Mouse (Mus musculus) liver, adult 2 months (tissue): ENCODE data around the gene Ankrd44. TPM values are rescaled to one million over a fixed set of nuclear protein-coding genes. Genes with fewer than 3 reads are reported as not detected.

Source experiments
- DNase-seq: peaks from one replicate; pipeline ENCODE4 v3.0.0-alpha.2; 2011; ENCODE audit warnings: low read depth, low spot score; ENCODE audit errors: extremely low read depth
- H3K27ac ChIP-seq: fragments of 200-500 bp; replicated peaks from 2 replicates; pipeline ENCODE4 v1.5.1; 2012; ENCODE audit warnings: low read depth, mild to moderate bottlenecking, control low read depth, inconsistent platforms, low read length; ENCODE audit not compliant: insufficient read depth
- H3K27me3 ChIP-seq: fragments of 200-500 bp; 2 replicates; pipeline ENCODE4 v1.6.1; 2012; ENCODE audit warnings: mild to moderate bottlenecking, moderate library complexity, low read length, inconsistent platforms; ENCODE audit not compliant: control insufficient read depth, insufficient read depth
- H3K36me3 ChIP-seq: fragments of 200-500 bp; 2 replicates; pipeline ENCODE4 v1.6.1; 2012; ENCODE audit warnings: low read length, inconsistent platforms; ENCODE audit not compliant: control insufficient read depth, insufficient read depth
- H3K4me1 ChIP-seq: fragments of 200-500 bp; 2 replicates; pipeline ENCODE4 v1.6.1; 2011; ENCODE audit warnings: low read length; ENCODE audit not compliant: control insufficient read depth, insufficient read depth
- H3K4me3 ChIP-seq: fragments of 200-500 bp; 2 replicates; pipeline ENCODE4 v1.5.1; 2011; ENCODE audit warnings: low read depth, mild to moderate bottlenecking, control low read depth, low read length, moderate library complexity; ENCODE audit not compliant: insufficient read depth
- H3K79me2 ChIP-seq: fragments of 200-500 bp; 2 replicates; pipeline ENCODE4 v1.6.1; 2012; ENCODE audit warnings: inconsistent platforms, mild to moderate bottlenecking, low read length, moderate library complexity; ENCODE audit not compliant: control insufficient read depth, insufficient read depth
- H3K9ac ChIP-seq: fragments of 200-500 bp; 2 replicates; pipeline ENCODE4 v1.6.1; 2012; ENCODE audit warnings: low read depth, mild to moderate bottlenecking, control low read depth, inconsistent platforms, low read length
- CTCF ChIP-seq: fragments of 200-500 bp; IDR thresholded peaks from 2 replicates; pipeline ENCODE4 v1.5.1; 2011; ENCODE audit warnings: low read depth, low read length, control low read depth
- POLR2A ChIP-seq: fragments of 200-500 bp; IDR thresholded peaks from 2 replicates; pipeline ENCODE4 v1.6.1; 2011; ENCODE audit warnings: low read length, control low read depth; ENCODE audit not compliant: insufficient read depth; ENCODE audit errors: extremely low read depth
- WGBS: fragments of 180-500 bp; shearing (Covaris S2); methylation state at CpG from one replicate; pipeline ENCODE4 v1.1.7; 2018; 5-methylcytosine and 5-hydroxymethylcytosine counted together
- polyA plus RNA-seq: library from polyadenylated mRNA; depleted of rRNA; stranded (reverse); fragments of >200 nt; gene quantifications from 2 replicates; pipeline ENCODE4 v1.2.3, GENCODE M21; 2012
- total RNA-seq: library from RNA; depleted of rRNA; stranded (reverse); fragments of >200 nt; gene quantifications from 2 replicates; pipeline ENCODE4 v1.2.3, GENCODE M21; 2014

Gene Ankrd44
- total and polyA plus RNA-seq, 2 experiments: 2.3 to 8.5 TPM

GRCm38 (mm10) chr1:54867226-54867625 is 59.0 kb downstream of the Ankrd44 start:
- no peak overlapping the region for H3K9ac ChIP-seq
- H3K79me2 ChIP-seq: peaks cover 14% of the 10 kb centered on the region; the same call in 1 of the 2 replicates
- H3K36me3 ChIP-seq: no peaks in the 10 kb centered on the region
- no peaks in the 10 kb centered on the region for H3K27me3 ChIP-seq
- TF ChIP-seq CTCF: no peak
- no peak for TF ChIP-seq POLR2A
- H3K4me3 ChIP-seq: no peak overlapping the region
- H3K27ac ChIP-seq: no peak overlapping the region
- no peak for DNase-seq
- no peaks in the 10 kb centered on the region for H3K4me1 ChIP-seq
- 71% methylated on average over 4 of the region's 4 CpGs for WGBS

- Histone ChIP-seq H3K4me1 (no peaks in the 10 kb centered on the region), H3K79me2 (peaks cover 14% of the 10 kb centered on the region; the same call in 1 of the 2 replicates), H3K4me3 (no peak overlapping the region), H3K27me3 (no peaks in the 10 kb centered on the region), H3K9ac (no peak overlapping the region), H3K27ac (no peak overlapping the region), H3K36me3 (no peaks in the 10 kb centered on the region)
- TF ChIP-seq CTCF (no peak), POLR2A (no peak)
- no peak for DNase-seq
- WGBS: 83% methylated on average over 3 of the region's 3 CpGs
Measured at GRCm38 (mm10) chr1:54866131-54866530, 60.1 kb downstream of the Ankrd44 start.

- Histone ChIP-seq H3K27ac (no peak overlapping the region), H3K4me1 (no peaks in the 10 kb centered on the region), H3K4me3 (no peak overlapping the region), H3K36me3 (no peaks in the 10 kb centered on the region), H3K79me2 (peaks cover 11% of the 10 kb centered on the region; the same call in 1 of the 2 replicates), H3K9ac (no peak overlapping the region), H3K27me3 (no peaks in the 10 kb centered on the region)
- TF ChIP-seq CTCF (no peak), POLR2A (no peak)
- WGBS: 86% methylated on average over 7 of the region's 7 CpGs
- DNase-seq: no peak
Measured at GRCm38 (mm10) chr1:54864928-54865652, 61.1 kb downstream of the Ankrd44 start.

GRCm38 (mm10) chr1:54860361-54860760 is 65.8 kb downstream of the Ankrd44 start:
- WGBS: 72% methylated on average over 5 of the region's 5 CpGs

GRCm38 (mm10) chr1:54859876-54860275 is 66.3 kb downstream of the Ankrd44 start:
- H3K36me3 ChIP-seq: no peaks in the 10 kb centered on the region
- no peak overlapping the region for H3K9ac ChIP-seq
- no peak for TF ChIP-seq CTCF
- no peak for TF ChIP-seq POLR2A
- no peak overlapping the region for H3K4me3 ChIP-seq
- H3K27ac ChIP-seq: no peak overlapping the region
- H3K4me1 ChIP-seq: peaks cover 2% of the 10 kb centered on the region
- H3K79me2 ChIP-seq: 0 out of 2 replicates have a peak, but pooled peaks cover 4% of the 10 kb centered on the region
- DNase-seq: peak; percentile 71
- H3K27me3 ChIP-seq: no peaks in the 10 kb centered on the region

More at GRCm38 (mm10) chr1:54860361-54860760, 65.8 kb downstream of the Ankrd44 start:
- Histone ChIP-seq H3K27ac (no peak overlapping the region), H3K4me1 (peaks cover 2% of the 10 kb centered on the region), H3K9ac (no peak overlapping the region), H3K4me3 (no peak overlapping the region), H3K27me3 (no peaks in the 10 kb centered on the region), H3K79me2 (peaks cover 4% of the 10 kb centered on the region; the same call in 1 of the 2 replicates), H3K36me3 (no peaks in the 10 kb centered on the region)
- DNase-seq: no peak
- TF ChIP-seq POLR2A: no peak
- TF ChIP-seq CTCF: no peak

- no peaks in the 10 kb centered on the region for H3K27me3 ChIP-seq
- 0 out of 2 replicates have a peak, but pooled peaks cover 4% of the 10 kb centered on the region for H3K79me2 ChIP-seq
- no peak overlapping the region for H3K4me3 ChIP-seq
- TF ChIP-seq POLR2A: no peak
- no peak for TF ChIP-seq CTCF
- peaks cover 4% of the 10 kb centered on the region for H3K4me1 ChIP-seq
- 100% methylated on average over 2 of the region's 2 CpGs for WGBS
- H3K9ac ChIP-seq: no peak overlapping the region
- no peak overlapping the region for H3K27ac ChIP-seq
- no peak for DNase-seq
- no peaks in the 10 kb centered on the region for H3K36me3 ChIP-seq
Measured at GRCm38 (mm10) chr1:54858898-54859297, 67.3 kb downstream of the Ankrd44 start.
